Mouse (Mus musculus) MN1 (cell line): ENCODE measurements around the gene Sct.

ENCODE experiments used
- DNase-seq: peaks from one replicate; pipeline ENCODE4 v3.0.0-alpha.2; 2016; ENCODE audit warnings: low spot score

The Sct gene

GRCm38 (mm10) chr7:141230570-141230969, 48.4 kb downstream of the Sct start:
- DNase-seq, result no peak

GRCm38 (mm10) chr7:141229702-141230101, 49.2 kb downstream of the Sct start:
- no peak for DNase-seq
